Mouse (Mus musculus): ENCODE results near the gene Podn. TPM values are rescaled to one million over a fixed set of nuclear protein-coding genes. Genes with fewer than 3 reads are reported as not detected.

The Podn gene
- polyA plus RNA-seq, 1 experiment from 2014 or later, result 0.44 TPM

- no peaks in the 10 kb centered on the region for H3K9me3 ChIP-seq (replicated peaks)
- peaks cover 48% of the 10 kb centered on the region for H3K27me3 ChIP-seq (replicated peaks)
- H3K4me2 ChIP-seq, result no peak overlapping the region
- no peak overlapping the region for H3K27ac ChIP-seq (replicated peaks)
- WGBS, result 87% methylated on average over 8 of the region's 8 CpGs
- H3K4me3 ChIP-seq (replicated peaks), result no peak overlapping the region
- H3K36me3 ChIP-seq, result no peaks in the 10 kb centered on the region
- no peak overlapping the region for H3K9ac ChIP-seq (replicated peaks)
- H3K4me1 ChIP-seq, result peaks cover 20% of the 10 kb centered on the region
- no peak for ATAC-seq (ENCODE audit: low FRiP score)
Observed at GRCm38 (mm10) chr4:108033041-108033764, 63.0 kb downstream of the Podn start.

- H3K27ac ChIP-seq (replicated peaks), result no peak overlapping the region
- peaks cover 48% of the 10 kb centered on the region for H3K27me3 ChIP-seq (replicated peaks)
- peak overlapping the region; percentile 100 for H3K4me2 ChIP-seq
- WGBS, result 32% methylated on average over 11 of the region's 11 CpGs
- H3K4me3 ChIP-seq (replicated peaks), result peak overlapping the region; percentile 58
- H3K36me3 ChIP-seq, result no peaks in the 10 kb centered on the region
- no peak for ATAC-seq (ENCODE audit: low FRiP score)
- peaks cover 20% of the 10 kb centered on the region for H3K4me1 ChIP-seq
- no peak overlapping the region; the same call in none of the 2 replicates for H3K9ac ChIP-seq (replicated peaks)
- no peaks in the 10 kb centered on the region for H3K9me3 ChIP-seq (replicated peaks)
Observed at GRCm38 (mm10) chr4:108032352-108032849, 63.8 kb downstream of the Podn start.

- Histone ChIP-seq H3K36me3 (no peaks in the 10 kb centered on the region), H3K27ac (replicated peaks) (no peak overlapping the region), H3K4me1 (peaks cover 20% of the 10 kb centered on the region), H3K9me3 (replicated peaks) (no peaks in the 10 kb centered on the region), H3K9ac (replicated peaks) (peak overlapping the region; percentile 58), H3K4me2 (peak overlapping the region; percentile 100), H3K4me3 (replicated peaks) (peak overlapping the region; percentile 58), H3K27me3 (replicated peaks) (peaks cover 48% of the 10 kb centered on the region)
- ATAC-seq (ENCODE audit: low FRiP score), result peak; percentile 55; the same call in 1 of the 2 replicates
- under 1% methylated on average over 75 of the region's 86 CpGs for WGBS
Observed at GRCm38 (mm10) chr4:108031502-108032351, 64.5 kb downstream of the Podn start.

GRCm38 (mm10) chr4:108030888-108031501, 65.2 kb downstream of the Podn start:
- ATAC-seq (ENCODE audit: low FRiP score), result no peak

GRCm38 (mm10) chr4:108026193-108026592, 70.1 kb downstream of the Podn start:
- 39% methylated on average over 3 of the region's 3 CpGs for WGBS
- H3K27ac ChIP-seq (replicated peaks), result no peak overlapping the region
- ATAC-seq (ENCODE audit: low FRiP score), result no peak

More at GRCm38 (mm10) chr4:108030888-108031501, 65.2 kb downstream of the Podn start:
- Histone ChIP-seq H3K27ac (replicated peaks) (no peak overlapping the region), H3K9ac (replicated peaks) (peak overlapping the region; percentile 58), H3K4me1 (peaks cover 20% of the 10 kb centered on the region), H3K4me2 (peak overlapping the region; percentile 100), H3K9me3 (replicated peaks) (no peaks in the 10 kb centered on the region), H3K27me3 (replicated peaks) (peaks cover 48% of the 10 kb centered on the region), H3K4me3 (replicated peaks) (peak overlapping the region; percentile 58), H3K36me3 (no peaks in the 10 kb centered on the region)
- WGBS, result 4% methylated on average over 22 of the region's 22 CpGs

GRCm38 (mm10) chr4:108025269-108025668, 71.0 kb downstream of the Podn start:
- WGBS, result 5% methylated on average over 10 of the region's 10 CpGs
- peaks cover 14% of the 10 kb centered on the region for H3K27me3 ChIP-seq (replicated peaks)
- H3K4me2 ChIP-seq, result no peak overlapping the region
- no peaks in the 10 kb centered on the region for H3K36me3 ChIP-seq
- H3K4me1 ChIP-seq, result no peaks in the 10 kb centered on the region
- H3K9me3 ChIP-seq (replicated peaks), result no peaks in the 10 kb centered on the region
- no peak overlapping the region for H3K4me3 ChIP-seq (replicated peaks)
- ATAC-seq (ENCODE audit: low FRiP score), result no peak
- H3K27ac ChIP-seq (replicated peaks), result no peak overlapping the region
- H3K9ac ChIP-seq (replicated peaks), result no peak overlapping the region

More at GRCm38 (mm10) chr4:108026193-108026592, 70.1 kb downstream of the Podn start:
- H3K4me3 ChIP-seq (replicated peaks), result no peak overlapping the region
- H3K4me1 ChIP-seq, result peaks cover 7% of the 10 kb centered on the region
- peaks cover 23% of the 10 kb centered on the region for H3K27me3 ChIP-seq (replicated peaks)
- H3K4me2 ChIP-seq, result no peak overlapping the region
- H3K36me3 ChIP-seq, result no peaks in the 10 kb centered on the region
- H3K9ac ChIP-seq (replicated peaks), result no peak overlapping the region
- no peaks in the 10 kb centered on the region for H3K9me3 ChIP-seq (replicated peaks)

- Histone ChIP-seq H3K4me3 (replicated peaks) (no peak overlapping the region), H3K27ac (replicated peaks) (no peak overlapping the region), H3K4me1 (no peaks in the 10 kb centered on the region), H3K9me3 (replicated peaks) (no peaks in the 10 kb centered on the region), H3K4me2 (no peak overlapping the region), H3K27me3 (replicated peaks) (peaks cover 8% of the 10 kb centered on the region), H3K36me3 (no peaks in the 10 kb centered on the region), H3K9ac (replicated peaks) (no peak overlapping the region)
- 68% methylated on average over 5 of the region's 5 CpGs for WGBS
- no peak for ATAC-seq (ENCODE audit: low FRiP score)
Observed at GRCm38 (mm10) chr4:108024641-108025040, 71.6 kb downstream of the Podn start.

GRCm38 (mm10) chr4:108023186-108023585, 73.1 kb downstream of the Podn start:
- H3K27me3 ChIP-seq (replicated peaks), result no peaks in the 10 kb centered on the region; the same call in 1 of the 2 replicates
- no peaks in the 10 kb centered on the region for H3K4me1 ChIP-seq
- H3K4me2 ChIP-seq, result no peak overlapping the region
- WGBS, result 91% methylated on average over 4 of the region's 4 CpGs
- no peaks in the 10 kb centered on the region for H3K36me3 ChIP-seq
- H3K27ac ChIP-seq (replicated peaks), result no peak overlapping the region
- H3K9me3 ChIP-seq (replicated peaks), result no peaks in the 10 kb centered on the region
- H3K4me3 ChIP-seq (replicated peaks), result no peak overlapping the region
- no peak for ATAC-seq (ENCODE audit: low FRiP score)
- no peak overlapping the region for H3K9ac ChIP-seq (replicated peaks)

GRCm38 (mm10) chr4:108020178-108020577, 76.1 kb downstream of the Podn start:
- H3K4me2 ChIP-seq, result no peak overlapping the region
- H3K4me1 ChIP-seq, result no peaks in the 10 kb centered on the region
- WGBS, result 89% methylated on average over 6 of the region's 6 CpGs
- H3K4me3 ChIP-seq (replicated peaks), result no peak overlapping the region
- H3K9me3 ChIP-seq (replicated peaks), result no peaks in the 10 kb centered on the region
- H3K36me3 ChIP-seq, result no peaks in the 10 kb centered on the region
- H3K27me3 ChIP-seq (replicated peaks), result no peaks in the 10 kb centered on the region
- no peak for ATAC-seq (ENCODE audit: low FRiP score)
- no peak overlapping the region for H3K9ac ChIP-seq (replicated peaks)
- H3K27ac ChIP-seq (replicated peaks), result no peak overlapping the region

- Histone ChIP-seq H3K27me3 (replicated peaks) (no peaks in the 10 kb centered on the region), H3K4me2 (no peak overlapping the region), H3K4me3 (replicated peaks) (no peak overlapping the region), H3K9me3 (replicated peaks) (no peaks in the 10 kb centered on the region), H3K9ac (replicated peaks) (no peak overlapping the region), H3K27ac (replicated peaks) (no peak overlapping the region), H3K4me1 (no peaks in the 10 kb centered on the region), H3K36me3 (no peaks in the 10 kb centered on the region)
- ATAC-seq (ENCODE audit: low FRiP score), result no peak
- WGBS, result 63% methylated on average over 14 of the region's 14 CpGs
Observed at GRCm38 (mm10) chr4:108018961-108019921, 77.0 kb downstream of the Podn start.
